Mouse (Mus musculus) Patski (cell line): ENCODE data around the gene Msln. TPM values are rescaled to one million over a fixed set of nuclear protein-coding genes. Genes with fewer than 3 reads are reported as not detected.
A peak's percentile ranks its signal among the peaks of the same experiment; 100 is the strongest.

Source experiments
- ATAC-seq: fragments of 100-300 bp; one replicate; pipeline ENCODE4 v1.8.0; 2021
- CTCF ChIA-PET: fragments of 350-600 bp; sonication (Branson Sonifier 250); formaldehyde crosslinking; loops from one replicate; lab custom pipeline; 2022; ENCODE audit warnings: inconsistent platforms; lab: Charles Lee
- POLR2A ChIA-PET: fragments of 350-600 bp; sonication (Branson Sonifier 250); formaldehyde crosslinking; loops from one replicate; lab custom pipeline; 2022; ENCODE audit warnings: antibody characterized with exemption, inconsistent platforms; lab: Charles Lee
- DNase-seq: peaks from one replicate; pipeline ENCODE4 v3.0.0-alpha.2; 2011; ENCODE audit warnings: low read depth, low spot score
- H3K27me3 ChIP-seq: fragments of 371-371 bp; one replicate; pipeline ENCODE4 v1.5.1; 2021
- CTCF ChIP-seq: fragments of 100-300 bp; IDR thresholded peaks from one replicate; pipeline ENCODE4 v1.5.1; 2021
- in situ Hi-C: fragments of 300-500 bp; cut with MboI; formaldehyde crosslinking; loops from 3 replicates; pipeline ENCODE4 v1.11.1; 2018; ENCODE audit warnings: low pct_unique_long_range_greater_than_20kb, mixed read lengths
- polyA plus RNA-seq: library from polyadenylated mRNA; unstranded; gene quantifications from one replicate; pipeline ENCODE4 v1.2.3, GENCODE M21; 2021

Msln gene
- polyA plus RNA-seq, 1 experiment from 2014 or later = 0.99 TPM

- POLR2A ChIA-PET = interaction anchor here (0.5 kb wide), 1 partner anchor 1903 kb away, joined by 3 read pairs; no protein-coding TSS in a partner anchor
- ATAC-seq (no peak), DNase-seq (no peak)
- no peak for TF ChIP-seq CTCF
- CTCF ChIA-PET = interaction anchor here (1.1 kb wide), 1 partner anchor 69 kb away, joined by 3 read pairs; no protein-coding TSS in a partner anchor
- no peaks in the 10 kb centered on the region for H3K27me3 ChIP-seq
- in situ Hi-C loops = no loop called here
Observed at GRCm38 (mm10) chr17:25715627-25716026, 38.6 kb downstream of the Msln start.

GRCm38 (mm10) chr17:25711136-25711535 lies 43.0 kb downstream of the Msln start:
- ChIA-PET CTCF (interaction anchor here (0.7 to 1.7 kb wide), 4 partner anchors 13 to 143 kb away, joined by 3 to 6 read pairs (median 4); no protein-coding TSS in a partner anchor), POLR2A (no interaction called here)
- no peak for TF ChIP-seq CTCF
- peaks cover 4% of the 10 kb centered on the region for H3K27me3 ChIP-seq
- ATAC-seq (peak; percentile 42), DNase-seq (peak; percentile 33)
- in situ Hi-C loops = no loop called here

GRCm38 (mm10) chr17:25709994-25710393 lies 44.2 kb downstream of the Msln start:
- in situ Hi-C loops = no loop called here
- peaks cover 4% of the 10 kb centered on the region for H3K27me3 ChIP-seq
- TF ChIP-seq CTCF = no peak
- DNase-seq (no peak), ATAC-seq (no peak)
- ChIA-PET POLR2A (no interaction called here), CTCF (no interaction called here)

- no peak for DNase-seq
- ATAC-seq = no peak
- in situ Hi-C loops = no loop called here
- ChIA-PET POLR2A (no interaction called here), CTCF (no interaction called here)
- peaks cover 16% of the 10 kb centered on the region for H3K27me3 ChIP-seq
- peak; percentile 63 for TF ChIP-seq CTCF
Observed at GRCm38 (mm10) chr17:25700863-25701496, 53.2 kb downstream of the Msln start.

Other genes with a start within 250 kb of the Msln start
- 16.7 TPM for gene Sox8, start 183.7 kb downstream of the Msln start, polyA plus RNA-seq
- 40.2 TPM for gene Lmf1, start 175.3 kb downstream of the Msln start, polyA plus RNA-seq
- not detected for gene Gng13, start 37.2 kb downstream of the Msln start, polyA plus RNA-seq
- 13.0 TPM for gene Chtf18, start 27.0 kb downstream of the Msln start, polyA plus RNA-seq
- gene Rpusd1, start 26.7 kb downstream of the Msln start, polyA plus RNA-seq = 18.5 TPM
- gene Mslnl, start 18.3 kb downstream of the Msln start, polyA plus RNA-seq = not detected
- 44.9 TPM for gene Narfl, start 19.4 kb upstream of the Msln start, polyA plus RNA-seq
- gene Haghl, start 31.3 kb upstream of the Msln start, polyA plus RNA-seq = 108 TPM
- 0.30 TPM for gene Ccdc78, start 32.2 kb upstream of the Msln start, polyA plus RNA-seq
- 73.5 TPM for gene Fam173a, start 38.5 kb upstream of the Msln start, polyA plus RNA-seq
- 0.09 TPM for gene AC134908.4, start 41.3 kb upstream of the Msln start, polyA plus RNA-seq
- gene Metrn, start 42.8 kb upstream of the Msln start, polyA plus RNA-seq = 39.8 TPM
- gene Fbxl16, start 54.7 kb upstream of the Msln start, polyA plus RNA-seq = 4.0 TPM
- gene Wdr24, start 69.2 kb upstream of the Msln start, polyA plus RNA-seq = 29.9 TPM
- gene Jmjd8, start 74.5 kb upstream of the Msln start, polyA plus RNA-seq = 22.9 TPM
- gene Stub1, start 79.0 kb upstream of the Msln start, polyA plus RNA-seq = 188 TPM
- gene Rhbdl1, start 82.9 kb upstream of the Msln start, polyA plus RNA-seq = 5.0 TPM
- gene Gm20683, start 87.4 kb upstream of the Msln start, polyA plus RNA-seq = 6.0 TPM
- 96.4 TPM for gene Rhot2, start 90.5 kb upstream of the Msln start, polyA plus RNA-seq
- 27.7 TPM for gene Wdr90, start 107.1 kb upstream of the Msln start, polyA plus RNA-seq
- gene Mcrip2, start 114.4 kb upstream of the Msln start, polyA plus RNA-seq = 57.8 TPM
- 81.4 TPM for gene Mettl26, start 120.7 kb upstream of the Msln start, polyA plus RNA-seq
- 0.35 TPM for gene Wfikkn1, start 126.5 kb upstream of the Msln start, polyA plus RNA-seq
- gene Rab40c, start 165.3 kb upstream of the Msln start, polyA plus RNA-seq = 20.2 TPM
- 104 TPM for gene Pigq, start 190.6 kb upstream of the Msln start, polyA plus RNA-seq
- gene Nhlrc4, start 190.6 kb upstream of the Msln start, polyA plus RNA-seq = 0.05 TPM
- 0.08 TPM for gene A930017K11Rik, start 198.2 kb upstream of the Msln start, polyA plus RNA-seq
- gene Capn15, start 231.4 kb upstream of the Msln start, polyA plus RNA-seq = 23.7 TPM